Mouse (Mus musculus) lung, postnatal 25 days (tissue): ENCODE measurements around the gene Cbx7.

Experiments
- DNase-seq: peaks from one replicate; pipeline ENCODE4 v3.0.0; 2022; ENCODE audit warnings: low spot score

Gene Cbx7

DNA sequence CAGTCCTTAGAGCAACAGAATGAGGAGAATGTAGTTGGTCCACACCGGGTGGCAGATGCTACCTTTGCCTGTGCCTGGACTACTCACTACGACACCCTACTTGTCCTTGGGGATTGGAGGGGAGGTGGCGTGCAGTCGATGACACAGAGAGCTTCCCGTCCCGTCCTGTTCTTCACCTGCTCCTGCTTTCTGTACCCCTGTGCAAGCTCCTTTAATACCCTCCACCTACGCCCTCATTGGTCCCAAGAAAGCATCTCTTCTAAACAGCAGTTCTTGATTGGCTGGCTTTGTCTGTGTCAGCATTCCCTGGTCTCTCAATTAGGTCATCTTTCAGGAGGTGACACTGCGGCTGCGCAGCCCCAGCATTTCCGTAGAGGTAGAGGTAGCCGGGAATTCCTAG is at the start of gene Cbx7:
TSS of gene Cbx7 (minus strand) at position 180 of the 400 bp plus-strand sequence.
- DNase-seq = no peak

DNA sequence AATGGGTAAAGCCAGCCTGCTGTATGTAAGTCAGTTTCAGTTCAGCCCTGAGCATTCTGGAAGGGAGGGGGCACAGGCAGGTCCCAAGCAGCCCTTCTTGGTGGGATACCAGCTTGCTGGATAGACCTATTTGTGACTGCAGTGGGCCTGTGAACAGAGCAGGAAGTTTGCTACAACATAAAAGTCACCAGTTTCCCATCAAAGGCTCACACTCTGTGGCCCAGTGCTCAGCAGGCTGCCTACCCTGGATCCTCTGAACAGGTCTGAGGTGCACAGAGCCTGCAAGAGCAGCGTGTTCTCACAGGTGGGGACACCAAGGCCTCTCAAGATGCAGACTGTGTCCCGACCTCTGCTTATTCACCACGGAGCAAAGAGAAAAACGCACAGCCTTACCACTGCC is 49.6 kb upstream of the Cbx7 start:
- no peak for DNase-seq

DNA sequence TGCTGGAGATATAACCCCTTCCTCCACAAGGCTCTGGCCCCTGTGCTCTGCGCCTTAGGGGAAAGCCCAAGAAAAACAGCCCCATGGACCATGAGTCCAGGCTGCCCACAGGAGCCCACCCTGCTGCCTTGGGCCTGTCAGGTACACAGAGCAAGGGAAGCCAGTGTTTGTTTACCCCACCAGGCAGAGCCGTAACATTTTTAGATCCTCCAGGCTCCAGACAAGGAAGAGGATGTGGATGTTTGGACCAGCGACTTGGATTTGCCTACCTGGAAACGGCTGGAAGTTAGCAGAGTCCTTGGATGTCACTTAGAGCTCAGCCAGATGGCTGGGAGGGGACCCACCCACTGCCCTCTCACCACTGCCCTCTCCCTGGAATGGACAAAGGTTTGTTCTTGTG is 48.7 kb upstream of the Cbx7 start:
- DNase-seq = no peak

DNA sequence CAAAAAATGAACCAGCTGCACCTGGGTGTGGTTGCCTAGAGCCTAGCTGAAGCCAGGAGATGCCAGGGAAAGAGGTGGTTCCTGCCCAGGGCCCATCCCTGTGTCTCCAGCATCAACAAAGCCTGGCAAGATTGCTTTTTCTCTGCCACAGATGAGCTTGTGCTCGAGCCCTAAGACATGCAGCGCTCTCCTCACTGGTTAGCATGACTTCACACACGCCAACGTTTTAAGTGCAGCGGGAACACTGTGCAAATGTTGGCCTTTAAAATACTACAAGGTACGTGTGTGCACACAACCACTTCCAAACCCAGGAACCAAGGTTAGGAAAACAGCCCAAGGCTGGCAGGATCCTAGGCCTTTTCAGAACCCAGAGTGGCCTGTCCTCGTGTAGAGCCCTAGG is 48.3 kb upstream of the Cbx7 start:
- no peak for DNase-seq

DNA sequence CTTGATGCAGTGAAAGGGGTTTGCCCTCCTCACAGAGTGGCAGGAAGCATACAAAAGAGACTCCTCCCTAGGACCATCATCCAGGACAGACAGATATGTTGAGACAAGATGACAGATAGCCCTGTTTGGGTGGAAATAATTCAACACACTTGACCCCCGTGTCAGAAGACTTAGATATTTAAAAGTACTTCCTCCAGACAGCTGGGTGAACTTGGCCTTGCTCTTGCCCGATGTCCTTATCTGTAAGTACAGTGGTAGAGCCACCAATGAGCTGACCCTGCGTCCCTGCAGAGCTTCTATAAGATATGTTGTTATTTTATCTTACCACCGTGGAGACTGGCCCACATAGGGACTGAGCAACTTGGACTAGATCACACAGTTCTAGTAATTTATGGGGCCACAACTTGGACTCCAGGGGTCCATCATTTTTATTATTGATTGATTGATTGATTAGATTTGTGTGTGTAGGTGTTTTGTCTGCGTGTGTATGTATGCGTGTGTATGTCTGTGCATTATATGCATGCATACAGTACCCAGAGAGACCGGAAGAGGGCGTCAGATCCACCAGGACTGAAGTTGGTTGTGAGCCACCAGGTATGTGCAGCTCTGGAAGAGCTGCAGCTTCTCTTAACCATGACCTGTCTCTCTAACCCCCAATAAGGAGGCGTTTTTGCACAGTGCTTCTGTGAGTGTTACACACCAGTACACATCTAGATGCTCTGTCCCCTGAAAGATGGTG is 45.8 kb upstream of the Cbx7 start:
- no peak for DNase-seq

DNA sequence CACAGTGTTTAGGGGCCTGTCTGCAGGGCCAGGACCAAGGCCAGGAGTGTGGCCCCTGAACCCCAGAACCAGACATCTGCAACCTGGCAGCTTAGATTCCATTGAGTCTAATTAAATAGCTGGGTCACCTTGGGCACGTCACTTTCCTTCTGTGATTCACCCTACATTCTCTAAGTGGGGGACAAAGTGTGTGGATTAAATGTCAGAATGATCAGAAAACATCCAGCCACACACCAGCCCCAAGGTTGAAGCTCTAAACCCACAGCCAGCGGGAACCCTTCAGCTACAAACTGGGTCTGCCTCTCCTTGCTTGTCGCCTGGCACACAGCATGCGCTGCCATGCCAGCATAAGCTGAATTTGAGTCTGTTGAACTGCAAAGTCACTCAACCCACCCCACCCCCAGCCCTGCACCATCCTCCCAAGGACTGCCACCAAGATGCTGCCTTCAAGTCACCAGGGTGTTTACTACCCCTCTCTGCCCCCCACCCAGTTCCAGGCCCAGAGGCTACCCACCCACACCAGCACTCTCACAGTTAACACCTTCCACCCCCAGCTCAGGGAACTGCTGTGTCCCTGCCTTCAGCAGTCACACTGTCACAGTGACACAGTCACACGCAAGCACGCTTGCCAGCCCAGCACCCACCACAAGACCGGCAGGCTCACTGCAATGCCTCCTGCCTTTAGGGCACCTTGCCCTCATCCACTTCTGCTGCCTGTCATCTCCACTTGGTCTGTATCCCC is 44.5 kb upstream of the Cbx7 start:
- DNase-seq = no peak

DNA sequence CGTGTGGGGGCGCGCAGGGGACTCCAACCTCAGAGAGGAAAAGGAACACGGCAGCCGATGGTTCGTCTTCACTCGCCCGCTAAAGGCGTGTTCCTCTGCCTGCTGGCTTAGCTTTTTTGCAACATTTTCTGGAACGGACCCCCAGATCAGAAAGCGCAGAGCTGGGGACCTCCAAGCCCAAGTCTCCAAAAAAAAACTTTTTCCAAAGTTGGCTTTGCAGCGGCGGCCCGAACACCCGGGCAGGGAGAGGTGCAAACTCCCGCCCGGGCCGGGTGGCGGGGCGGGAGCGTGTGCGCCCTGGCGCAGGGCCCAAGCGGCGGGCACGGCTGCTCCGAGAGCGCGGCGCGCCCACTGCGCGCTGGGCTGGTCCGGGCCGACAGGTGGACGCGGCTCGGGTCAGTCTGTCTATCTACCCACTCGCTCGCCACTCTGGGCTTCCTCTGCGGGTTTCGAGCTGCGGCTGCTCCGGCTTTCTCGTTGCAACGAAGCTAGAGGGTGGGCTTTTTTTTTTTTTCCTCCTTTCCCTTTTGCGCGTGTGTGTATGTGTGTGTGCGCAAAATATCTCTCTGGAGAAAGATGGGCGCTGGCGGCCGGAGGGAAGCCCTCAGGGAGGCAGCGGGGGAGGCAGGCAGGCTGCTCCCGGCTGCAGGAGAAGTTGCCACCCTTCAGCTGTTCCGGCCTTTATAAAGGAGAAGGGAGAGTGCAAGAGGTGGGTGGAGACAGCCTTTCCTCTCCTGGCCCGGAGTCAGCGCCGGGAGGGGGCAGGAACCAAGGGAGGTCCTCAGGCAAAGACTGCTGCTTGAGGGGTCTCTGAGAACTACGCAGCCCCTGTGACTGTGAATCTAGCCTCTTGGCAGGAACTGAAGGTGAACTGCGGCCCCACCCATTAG is 43.6 kb upstream of the Cbx7 start, which contains the start of gene Pdgfb:
TSS of gene Pdgfb (minus strand) at position 657 of the 890 bp plus-strand sequence.
- DNase-seq = peak; percentile 89

DNA sequence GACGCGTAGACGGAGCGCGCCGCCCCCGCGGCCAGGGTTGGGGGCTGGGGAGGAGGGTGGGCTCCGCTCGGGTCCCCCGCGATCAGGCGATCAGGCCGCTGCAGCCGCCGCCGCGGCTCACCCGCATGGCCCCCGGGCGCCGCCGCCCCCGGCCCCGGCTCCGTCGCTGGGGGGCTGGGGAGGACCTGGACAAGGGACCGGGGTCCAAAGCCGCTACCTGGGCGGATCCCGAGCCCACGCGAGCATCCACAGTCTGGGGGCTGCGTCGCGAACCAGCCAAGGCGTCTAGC is 43.1 kb upstream of the Cbx7 start:
- DNase-seq = no peak

DNA sequence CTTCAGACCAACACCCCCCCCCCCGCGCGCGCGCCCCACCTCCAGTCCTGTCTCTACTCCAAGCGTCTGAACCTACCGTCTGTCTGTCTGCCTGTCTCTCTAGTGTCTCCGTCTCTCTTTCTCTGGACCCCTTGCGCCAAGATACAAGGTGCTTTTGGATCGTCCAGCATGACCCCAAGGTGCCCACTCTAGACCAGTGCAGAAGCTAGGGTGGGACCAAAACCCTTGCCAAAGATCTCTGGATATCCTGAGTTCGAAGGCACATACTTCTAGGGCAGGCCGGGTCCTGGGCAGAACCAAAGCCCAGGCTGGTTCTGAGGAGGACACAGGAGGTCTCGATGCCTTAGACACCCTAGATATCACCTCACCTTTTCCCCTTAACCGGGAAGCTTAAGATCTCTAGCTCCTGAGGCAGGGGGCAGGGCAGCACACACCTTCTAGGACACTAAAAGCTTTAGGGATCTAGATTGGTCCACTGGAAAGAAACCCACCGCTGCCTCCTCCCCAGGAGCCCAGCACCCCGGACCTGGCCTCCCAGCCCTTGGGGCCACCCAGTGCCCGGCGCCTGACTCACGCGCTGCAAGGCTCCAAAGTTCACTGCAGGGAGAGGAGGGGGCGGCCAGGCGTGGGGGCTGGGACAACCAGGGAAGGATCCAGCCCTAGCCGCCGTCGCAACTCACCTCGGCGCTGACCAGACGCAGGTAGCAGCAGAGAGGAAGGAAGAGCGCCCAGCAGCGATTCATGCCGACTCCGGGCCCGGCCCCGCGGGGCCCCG is 42.5 kb upstream of the Cbx7 start:
- no peak for DNase-seq

DNA sequence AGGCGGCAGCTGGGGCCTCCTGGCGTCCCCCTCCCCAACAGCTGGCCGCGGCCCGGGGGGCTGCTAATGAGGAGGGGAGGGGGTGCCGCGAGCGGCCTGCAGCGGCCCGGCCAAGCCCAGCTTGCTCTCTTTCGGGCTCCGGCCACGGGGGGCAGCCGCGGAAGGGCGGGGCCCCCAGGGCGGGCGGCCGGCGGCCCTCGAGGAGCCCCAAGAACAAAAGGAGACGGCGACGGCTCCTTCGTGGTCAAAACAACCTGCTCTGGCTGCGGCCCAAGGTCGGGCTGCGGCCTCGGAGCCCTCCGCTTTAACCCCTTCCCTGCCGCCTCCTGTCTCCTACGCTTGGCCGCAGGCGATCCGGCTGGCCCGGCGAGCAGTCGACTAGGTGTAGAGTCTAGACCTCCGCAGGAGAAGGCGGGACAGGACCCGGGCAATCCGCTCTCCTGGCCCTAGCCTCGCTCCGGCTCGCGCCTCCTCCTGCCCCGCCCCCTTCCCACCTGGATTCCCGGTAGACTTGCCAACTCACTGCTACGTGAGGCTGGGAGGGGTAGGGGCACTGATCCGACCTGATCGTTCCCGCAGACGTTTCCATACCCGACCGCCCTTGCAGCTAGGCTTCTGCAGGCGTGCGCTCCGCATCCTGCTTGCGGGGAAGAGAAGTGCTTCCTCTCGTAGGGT is 41.7 kb upstream of the Cbx7 start:
- DNase-seq = peak; percentile 88

DNA sequence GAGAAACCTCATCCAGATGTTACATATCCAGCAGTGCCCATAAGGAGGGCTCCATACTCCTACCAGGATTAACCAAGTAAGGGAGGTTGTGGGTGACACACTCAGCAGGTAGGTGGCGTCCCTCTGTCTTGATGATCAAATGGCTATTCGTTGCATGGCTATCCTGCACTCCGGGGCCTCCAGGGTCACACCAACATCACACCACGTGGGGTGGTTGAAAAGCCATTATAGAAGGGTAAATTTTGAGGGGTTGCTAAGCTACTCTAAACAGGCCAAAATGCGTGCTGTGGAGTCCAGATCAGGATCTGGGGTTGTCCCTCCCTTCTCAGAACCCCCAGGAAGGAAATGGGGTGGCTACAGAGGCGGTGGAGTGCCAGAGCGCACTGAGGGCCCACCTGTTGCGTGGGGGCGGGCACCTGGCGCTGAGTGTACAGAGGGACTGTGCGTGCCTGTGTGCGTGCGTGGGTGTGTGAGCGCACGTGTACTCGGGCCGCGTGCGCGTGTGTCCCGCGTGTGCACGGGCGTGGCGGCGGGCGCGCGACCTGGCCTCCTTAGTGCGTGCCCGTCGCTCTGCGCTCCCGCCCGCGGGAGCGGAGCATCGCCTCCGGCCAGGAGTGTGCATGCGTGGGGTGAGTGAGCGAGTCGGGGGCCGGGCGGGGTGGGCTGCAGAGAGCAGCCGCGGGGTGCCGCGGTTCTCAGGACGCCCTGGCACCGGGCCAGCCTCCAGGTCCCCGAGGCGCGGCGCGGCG is 41.0 kb upstream of the Cbx7 start:
- DNase-seq = no peak

DNA sequence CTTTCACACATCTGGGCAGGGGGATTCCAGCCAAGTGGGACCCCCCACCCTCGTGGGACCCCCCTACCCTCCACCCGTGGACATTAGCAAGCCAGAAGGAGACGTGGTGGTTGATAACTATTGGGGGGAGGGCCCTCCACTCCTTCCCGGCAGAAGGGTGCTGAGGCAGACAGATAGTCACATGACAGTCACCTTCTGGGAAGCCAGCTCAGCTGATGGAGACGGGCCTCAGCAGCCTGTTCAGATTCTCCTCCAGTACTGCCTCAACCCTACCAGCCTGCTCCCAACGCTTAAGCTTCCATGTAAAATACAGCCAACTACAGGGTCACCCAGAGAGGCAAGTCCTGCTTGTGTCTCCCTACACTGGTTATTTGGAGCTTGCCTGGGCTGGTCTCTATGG is 40.3 kb upstream of the Cbx7 start:
- DNase-seq = no peak

DNA sequence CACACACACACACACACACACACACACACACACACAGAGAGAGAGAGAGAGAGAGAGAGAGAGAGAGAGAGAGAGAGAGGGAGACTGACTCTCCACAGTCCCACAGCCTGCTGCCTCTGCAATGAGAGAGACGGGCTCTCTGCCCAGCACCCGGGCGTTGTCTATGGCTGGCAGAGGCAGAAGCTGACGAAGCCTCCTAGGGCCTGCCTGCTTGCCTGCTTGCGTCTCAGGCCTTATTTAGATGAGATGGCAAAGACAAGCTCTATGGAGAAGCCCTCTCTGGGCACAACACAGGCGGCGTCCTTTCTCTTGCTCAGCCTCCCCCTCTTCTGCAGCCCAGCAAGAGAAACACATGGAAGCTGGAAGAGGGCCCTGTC is 39.3 kb upstream of the Cbx7 start:
- DNase-seq = no peak

DNA sequence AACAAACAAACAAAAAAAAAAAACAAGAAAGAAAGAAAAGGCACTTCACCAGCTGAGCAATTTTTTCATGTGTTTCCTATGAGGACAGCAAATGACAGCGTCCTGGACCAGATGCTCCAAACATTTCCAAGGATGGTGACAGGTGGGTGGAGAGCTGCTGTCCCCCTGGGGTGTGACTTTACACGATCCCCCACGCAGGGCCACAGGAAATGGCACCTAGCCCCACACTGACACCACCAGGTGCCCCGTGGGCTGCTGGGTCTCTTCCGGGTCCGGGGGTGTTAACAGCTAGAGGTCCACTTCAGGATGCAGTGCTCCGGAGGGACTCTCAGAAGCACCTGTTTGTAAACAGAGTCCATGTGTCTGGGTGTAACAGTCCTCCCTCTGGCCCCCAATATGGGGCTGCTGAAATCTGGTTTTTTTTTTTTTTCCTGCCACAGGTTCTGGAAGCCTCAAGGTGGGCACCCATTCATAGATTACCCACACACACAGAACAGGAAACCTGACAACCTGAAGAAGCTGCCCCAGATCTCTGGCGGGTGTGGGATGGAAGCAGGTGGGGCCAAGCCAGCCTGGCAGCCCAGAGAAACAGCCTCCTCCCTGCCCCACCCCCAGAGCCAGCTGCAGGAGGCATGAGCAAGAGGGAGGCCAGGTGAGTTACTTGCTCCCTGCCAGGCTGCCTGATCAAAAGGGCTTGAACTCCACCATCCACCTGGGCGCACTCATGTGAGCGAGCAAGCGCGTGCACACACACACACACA is 38.7 kb upstream of the Cbx7 start:
- DNase-seq = no peak

DNA sequence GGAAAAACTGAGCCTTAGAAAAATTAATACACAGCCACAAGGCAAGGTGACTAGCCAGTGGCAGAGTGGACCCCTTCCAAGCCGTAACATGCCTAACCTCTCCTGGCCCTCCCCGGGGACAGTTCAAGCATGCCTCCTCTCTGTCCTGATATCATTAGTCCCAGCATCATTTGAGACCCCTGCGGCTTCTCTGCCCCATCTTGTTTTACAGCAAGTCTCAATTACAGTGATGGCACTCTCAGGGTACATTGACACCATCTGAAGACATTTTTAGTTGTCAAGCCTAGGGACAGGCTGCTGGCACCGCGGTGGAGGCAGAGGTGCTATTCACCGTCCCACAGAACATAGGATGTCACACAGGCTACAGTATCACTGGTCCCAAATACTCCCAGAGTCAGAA is 37.5 kb upstream of the Cbx7 start:
- DNase-seq = no peak

DNA sequence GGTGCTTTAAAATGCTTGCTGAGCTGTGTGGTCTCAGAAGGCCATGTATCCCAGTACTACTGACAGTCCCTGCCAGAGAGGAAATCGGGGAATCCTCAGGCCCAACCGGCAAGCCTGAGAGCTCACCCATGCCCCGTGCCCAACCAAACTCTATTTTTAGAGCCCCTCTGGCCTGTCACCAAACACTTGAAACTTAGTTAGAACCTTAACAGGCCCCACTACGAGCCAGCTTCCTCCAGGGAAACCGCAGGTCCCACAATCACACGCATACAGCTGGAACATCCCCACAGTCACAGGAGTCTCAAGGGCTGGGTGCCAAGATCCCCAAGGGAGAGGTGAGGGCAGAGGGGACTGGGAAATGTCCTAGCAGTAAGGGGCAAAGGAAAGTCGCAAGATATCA is 35.2 kb upstream of the Cbx7 start:
- no peak for DNase-seq

DNA sequence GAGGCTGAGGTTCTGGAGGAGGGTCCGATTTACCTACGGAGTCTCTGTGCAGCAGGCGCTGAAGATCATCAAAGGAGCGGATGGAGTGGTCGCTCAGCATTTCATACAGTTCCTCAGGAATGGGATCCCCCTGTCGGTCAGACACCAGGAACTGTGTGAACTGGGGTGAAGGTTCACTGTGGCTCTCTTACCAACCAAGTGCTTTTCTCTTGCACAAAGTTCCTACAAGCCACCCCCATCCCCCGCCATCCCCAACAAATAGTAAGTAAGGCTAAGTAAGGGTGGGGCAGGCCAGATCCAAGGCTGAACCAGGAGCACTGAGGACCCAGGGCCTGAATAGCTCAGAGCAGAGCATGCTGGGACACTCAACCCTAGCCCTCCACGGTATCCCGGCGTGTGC is 34.5 kb upstream of the Cbx7 start:
- no peak for DNase-seq

DNA sequence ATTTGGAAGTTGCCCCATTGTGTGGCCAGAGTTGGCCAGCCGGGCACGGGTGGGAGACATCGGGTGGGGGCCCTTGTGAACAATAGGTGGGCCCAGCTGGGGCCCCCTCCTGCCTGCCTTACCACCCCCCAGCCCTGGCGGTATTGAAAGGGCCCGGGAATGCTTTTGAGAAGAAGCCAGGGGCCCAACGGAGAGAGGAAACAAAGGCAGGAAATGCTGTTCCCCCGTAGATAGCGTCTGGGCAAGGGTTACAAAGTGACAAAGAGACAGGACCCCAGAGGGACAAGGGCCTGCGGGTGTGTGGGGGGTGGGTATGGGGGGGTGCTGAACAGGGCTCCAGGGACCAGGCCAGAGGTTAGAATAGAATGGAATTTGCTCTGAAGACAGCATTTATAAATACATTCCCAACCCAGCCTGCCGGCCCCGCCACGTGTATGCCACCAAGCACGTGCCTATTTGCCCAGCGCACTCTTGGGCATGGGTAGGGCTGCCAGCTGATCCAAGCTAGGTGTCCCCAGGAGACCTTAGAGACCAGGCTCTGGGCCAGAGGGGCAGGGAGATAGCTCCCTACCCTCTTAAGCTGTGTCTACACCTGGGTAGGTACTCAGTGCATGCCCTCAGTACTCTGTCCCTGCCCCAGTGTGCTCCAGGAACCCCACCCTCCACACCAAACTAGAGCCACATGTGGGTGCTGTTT is 33.9 kb upstream of the Cbx7 start:
- DNase-seq = peak; percentile 90

DNA sequence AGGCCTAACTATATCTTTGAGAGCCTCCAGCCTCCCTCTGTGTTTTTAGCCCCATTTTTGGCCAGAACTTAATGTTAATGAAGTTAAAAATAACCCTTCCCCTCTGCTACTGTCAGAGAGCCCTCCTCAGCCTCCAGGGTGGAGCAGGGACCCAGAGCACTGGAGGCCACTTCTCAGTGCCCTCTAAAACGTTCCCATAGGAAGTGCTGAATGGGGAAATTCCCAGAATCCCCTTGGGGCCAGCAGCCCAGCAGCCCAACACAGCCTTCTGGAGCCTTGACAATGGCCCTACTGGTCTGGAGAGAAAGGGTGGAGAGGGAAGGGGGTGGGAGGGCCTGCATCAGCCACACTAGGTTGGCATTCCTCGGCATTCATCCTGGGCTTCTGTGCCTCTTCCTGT is 32.7 kb upstream of the Cbx7 start:
- no peak for DNase-seq

DNA sequence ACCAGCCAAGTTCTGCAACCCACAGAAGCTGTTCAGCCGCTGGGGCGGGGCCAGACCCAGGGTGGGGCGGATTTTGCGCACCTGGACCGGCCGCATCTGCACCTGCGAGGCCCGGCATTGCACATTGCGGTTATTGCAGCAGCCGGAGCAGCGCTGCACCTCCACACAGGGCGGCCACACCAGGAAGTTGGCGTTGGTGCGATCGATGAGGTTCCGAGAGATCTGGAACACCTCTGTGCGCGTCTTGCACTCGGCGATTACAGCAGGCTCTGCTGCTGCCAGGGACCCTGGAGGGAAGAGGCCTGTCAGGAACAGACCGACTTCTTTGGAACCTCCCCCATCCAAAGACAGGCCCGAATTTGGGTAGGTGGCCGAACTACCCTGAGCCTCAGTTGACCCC is 30.7 kb upstream of the Cbx7 start:
- DNase-seq = no peak
